Mouse (Mus musculus): ENCODE measurements around the gene Alpl. TPM values are rescaled to one million over a fixed set of nuclear protein-coding genes. Genes with fewer than 3 reads are reported as not detected.

Alpl gene
- polyA plus RNA-seq, 1 experiment: 158 TPM

GRCm38 (mm10) chr4:137766365-137766764 lies 29.8 kb downstream of the Alpl start:
- Histone ChIP-seq H3K9ac (ENCODE audit: low read depth, poor library complexity, severe bottlenecking) (no peak overlapping the region), H3K9me3 (replicated peaks; ENCODE audit: control insufficient read depth, insufficient read depth, low read length, poor library complexity, severe bottlenecking) (no peaks in the 10 kb centered on the region), H3K27me3 (ENCODE audit: control insufficient read depth, insufficient read depth, low read length, poor library complexity, severe bottlenecking) (no peaks in the 10 kb centered on the region), H3K4me1 (ENCODE audit: control insufficient read depth, insufficient read depth, low read length) (peaks cover 33% of the 10 kb centered on the region), H3K4me3 (ENCODE audit: low read depth, low read length) (no peak overlapping the region), H3K27ac (ENCODE audit: insufficient read depth, low read length) (peak overlapping the region; percentile 28; the same call in 1 of the 2 replicates), H3K36me3 (ENCODE audit: control insufficient read depth, insufficient read depth, low read length, poor library complexity, severe bottlenecking) (no peaks in the 10 kb centered on the region)
- TF ChIP-seq CTCF (IDR thresholded peaks at IDR 0.05; ENCODE audit: low read depth, low read length): no peak

- Histone ChIP-seq H3K27ac (ENCODE audit: insufficient read depth, low read length) (no peak overlapping the region), H3K4me3 (ENCODE audit: low read depth, low read length) (no peak overlapping the region), H3K36me3 (ENCODE audit: control insufficient read depth, insufficient read depth, low read length, poor library complexity, severe bottlenecking) (no peaks in the 10 kb centered on the region), H3K9ac (ENCODE audit: low read depth, poor library complexity, severe bottlenecking) (no peak overlapping the region), H3K27me3 (ENCODE audit: control insufficient read depth, insufficient read depth, low read length, poor library complexity, severe bottlenecking) (no peaks in the 10 kb centered on the region), H3K4me1 (ENCODE audit: control insufficient read depth, insufficient read depth, low read length) (peaks cover 27% of the 10 kb centered on the region), H3K9me3 (replicated peaks; ENCODE audit: control insufficient read depth, insufficient read depth, low read length, poor library complexity, severe bottlenecking) (no peaks in the 10 kb centered on the region)
- TF ChIP-seq EP300 (IDR thresholded peaks at IDR 0.05; ENCODE audit: insufficient read depth, low read depth, low read length): no peak
- no peak for TF ChIP-seq CTCF (IDR thresholded peaks at IDR 0.05; ENCODE audit: low read depth, low read length)
- TF ChIP-seq POLR2A (IDR thresholded peaks at IDR 0.05; ENCODE audit: insufficient read depth, low read length): no peak
These were observed 30.6 kb downstream of the Alpl start for GRCm38 (mm10) chr4:137765554-137765971.

- Histone ChIP-seq H3K4me1 (ENCODE audit: control insufficient read depth, insufficient read depth, low read length) (peaks cover 19% of the 10 kb centered on the region), H3K27me3 (ENCODE audit: control insufficient read depth, insufficient read depth, low read length, poor library complexity, severe bottlenecking) (no peaks in the 10 kb centered on the region), H3K9me3 (replicated peaks; ENCODE audit: control insufficient read depth, insufficient read depth, low read length, poor library complexity, severe bottlenecking) (no peaks in the 10 kb centered on the region), H3K4me3 (ENCODE audit: low read depth, low read length) (no peak overlapping the region), H3K27ac (ENCODE audit: insufficient read depth, low read length) (no peak overlapping the region), H3K9ac (ENCODE audit: low read depth, poor library complexity, severe bottlenecking) (no peak overlapping the region), H3K36me3 (ENCODE audit: control insufficient read depth, insufficient read depth, low read length, poor library complexity, severe bottlenecking) (no peaks in the 10 kb centered on the region)
- TF ChIP-seq CTCF (IDR thresholded peaks at IDR 0.05; ENCODE audit: low read depth, low read length) (no peak), POLR2A (IDR thresholded peaks at IDR 0.05; ENCODE audit: insufficient read depth, low read length) (no peak), EP300 (IDR thresholded peaks at IDR 0.05; ENCODE audit: insufficient read depth, low read depth, low read length) (no peak)
These were observed 31.6 kb downstream of the Alpl start for GRCm38 (mm10) chr4:137764621-137765020.

- H3K9me3 ChIP-seq (replicated peaks; ENCODE audit: control insufficient read depth, insufficient read depth, low read length, poor library complexity, severe bottlenecking): no peaks in the 10 kb centered on the region
These were observed 32.2 kb downstream of the Alpl start for GRCm38 (mm10) chr4:137763920-137764495.

GRCm38 (mm10) chr4:137762886-137763285 lies 33.3 kb downstream of the Alpl start:
- no peak overlapping the region for H3K27ac ChIP-seq (ENCODE audit: insufficient read depth, low read length)
- no peaks in the 10 kb centered on the region for H3K27me3 ChIP-seq (ENCODE audit: control insufficient read depth, insufficient read depth, low read length, poor library complexity, severe bottlenecking)
- H3K4me3 ChIP-seq (ENCODE audit: low read depth, low read length): no peak overlapping the region
- H3K9me3 ChIP-seq (replicated peaks; ENCODE audit: control insufficient read depth, insufficient read depth, low read length, poor library complexity, severe bottlenecking): no peaks in the 10 kb centered on the region
- TF ChIP-seq EP300 (IDR thresholded peaks at IDR 0.05; ENCODE audit: insufficient read depth, low read depth, low read length): no peak
- no peak for TF ChIP-seq CTCF (IDR thresholded peaks at IDR 0.05; ENCODE audit: low read depth, low read length)
- no peak for TF ChIP-seq POLR2A (IDR thresholded peaks at IDR 0.05; ENCODE audit: insufficient read depth, low read length)
- H3K36me3 ChIP-seq (ENCODE audit: control insufficient read depth, insufficient read depth, low read length, poor library complexity, severe bottlenecking): no peaks in the 10 kb centered on the region; the same call in 1 of the 2 replicates
- peaks cover 12% of the 10 kb centered on the region for H3K4me1 ChIP-seq (ENCODE audit: control insufficient read depth, insufficient read depth, low read length)
- no peak overlapping the region for H3K9ac ChIP-seq (ENCODE audit: low read depth, poor library complexity, severe bottlenecking)

More at GRCm38 (mm10) chr4:137763920-137764495, 32.2 kb downstream of the Alpl start:
- Histone ChIP-seq H3K9ac (ENCODE audit: low read depth, poor library complexity, severe bottlenecking) (no peak overlapping the region), H3K4me1 (ENCODE audit: control insufficient read depth, insufficient read depth, low read length) (peaks cover 17% of the 10 kb centered on the region), H3K27ac (ENCODE audit: insufficient read depth, low read length) (no peak overlapping the region), H3K4me3 (ENCODE audit: low read depth, low read length) (no peak overlapping the region), H3K27me3 (ENCODE audit: control insufficient read depth, insufficient read depth, low read length, poor library complexity, severe bottlenecking) (no peaks in the 10 kb centered on the region), H3K36me3 (ENCODE audit: control insufficient read depth, insufficient read depth, low read length, poor library complexity, severe bottlenecking) (no peaks in the 10 kb centered on the region)
- TF ChIP-seq EP300 (IDR thresholded peaks at IDR 0.05; ENCODE audit: insufficient read depth, low read depth, low read length) (no peak), CTCF (IDR thresholded peaks at IDR 0.05; ENCODE audit: low read depth, low read length) (no peak), POLR2A (IDR thresholded peaks at IDR 0.05; ENCODE audit: insufficient read depth, low read length) (no peak)

GRCm38 (mm10) chr4:137754446-137754845 lies 41.7 kb downstream of the Alpl start:
- Histone ChIP-seq H3K9ac (ENCODE audit: low read depth, poor library complexity, severe bottlenecking) (no peak overlapping the region), H3K27me3 (ENCODE audit: control insufficient read depth, insufficient read depth, low read length, poor library complexity, severe bottlenecking) (no peaks in the 10 kb centered on the region), H3K9me3 (replicated peaks; ENCODE audit: control insufficient read depth, insufficient read depth, low read length, poor library complexity, severe bottlenecking) (no peaks in the 10 kb centered on the region), H3K27ac (ENCODE audit: insufficient read depth, low read length) (no peak overlapping the region), H3K4me1 (ENCODE audit: control insufficient read depth, insufficient read depth, low read length) (no peaks in the 10 kb centered on the region), H3K4me3 (ENCODE audit: low read depth, low read length) (no peak overlapping the region), H3K36me3 (ENCODE audit: control insufficient read depth, insufficient read depth, low read length, poor library complexity, severe bottlenecking) (no peaks in the 10 kb centered on the region; the same call in 1 of the 2 replicates)
- no peak for TF ChIP-seq POLR2A (IDR thresholded peaks at IDR 0.05; ENCODE audit: insufficient read depth, low read length)
- no peak for TF ChIP-seq EP300 (IDR thresholded peaks at IDR 0.05; ENCODE audit: insufficient read depth, low read depth, low read length)
- TF ChIP-seq CTCF (IDR thresholded peaks at IDR 0.05; ENCODE audit: low read depth, low read length): no peak

Measured in ES-Bruce4 (cell line).